Mouse (Mus musculus) heart, postnatal 14 days (tissue): ENCODE data around the gene Theg. TPM values are rescaled to one million over a fixed set of nuclear protein-coding genes. Genes with fewer than 3 reads are reported as not detected.

Experiments
- DNase-seq, 2 experiments: peaks; one replicate each; pipeline ENCODE4 v3.0.0; 2021 to 2022
- intact Hi-C: fragments of 180-260 bp; cut with DNase I; formaldehyde crosslinking; loops from one replicate; pipeline ENCODE4 v1.15.1; 2025
- microRNA-seq, 2 experiments: library from miRNA; unstranded; fragments of <30 nt; microRNA quantifications; one replicate each; pipeline ENCODE4 v1.2.0; 2021 to 2022
- total RNA-seq, 2 experiments: library from RNA; stranded (reverse); gene quantifications; 2 replicates each; pipeline ENCODE4 v1.2.3; 2021

Theg gene
- total RNA-seq, 2 experiments from 2014 or later = not detected

GRCm38 (mm10) chr10:79538323-79538722, 48.8 kb downstream of the Theg start:
- no peak for DNase-seq
- intact Hi-C loops = no loop called here

DNA sequence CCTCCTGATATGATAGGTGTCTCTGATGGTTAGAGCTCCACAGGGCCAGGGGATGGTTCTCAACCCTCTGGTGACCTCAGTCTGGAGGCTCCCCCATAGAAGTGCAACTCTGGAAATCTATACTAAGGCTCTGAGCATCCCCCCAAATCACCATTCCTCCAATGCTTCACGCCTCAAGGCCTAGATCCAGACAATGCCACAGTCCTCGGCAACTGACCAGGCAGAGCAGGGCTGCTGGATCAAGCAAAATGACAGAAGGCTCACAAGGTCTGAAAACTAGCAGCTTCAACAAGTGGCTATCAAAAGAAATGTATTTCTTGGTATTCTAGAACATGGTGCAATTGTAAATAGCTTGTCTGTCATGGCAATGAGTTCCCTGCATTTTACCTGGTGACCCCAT, 49.4 kb downstream of the Theg start:
- no peak for DNase-seq
- intact Hi-C loops = no loop called here

DNA sequence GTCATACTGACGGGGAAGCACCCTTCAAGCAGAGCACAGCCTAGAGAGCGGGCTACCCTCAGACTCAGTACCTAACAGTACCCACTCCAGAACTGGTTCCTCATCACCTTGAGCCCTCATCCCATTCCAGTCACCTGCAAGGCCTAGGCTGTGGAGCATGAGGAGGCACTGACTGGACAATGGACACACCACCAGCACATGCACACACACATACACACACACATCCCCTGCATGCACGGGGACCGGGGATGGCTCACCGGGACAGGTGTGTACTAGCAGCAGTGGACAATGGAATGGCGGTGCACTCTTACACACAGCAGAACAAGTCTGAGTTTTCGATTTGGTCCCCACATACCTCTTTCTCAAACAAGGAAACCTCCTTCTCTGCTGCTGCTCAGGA, 49.9 kb downstream of the Theg start:
- DNase-seq = no peak
- intact Hi-C loops = no loop called here

GRCm38 (mm10) chr10:79536461-79537080, 50.6 kb downstream of the Theg start:
- DNase-seq = no peak
- intact Hi-C loops = no loop called here

DNA sequence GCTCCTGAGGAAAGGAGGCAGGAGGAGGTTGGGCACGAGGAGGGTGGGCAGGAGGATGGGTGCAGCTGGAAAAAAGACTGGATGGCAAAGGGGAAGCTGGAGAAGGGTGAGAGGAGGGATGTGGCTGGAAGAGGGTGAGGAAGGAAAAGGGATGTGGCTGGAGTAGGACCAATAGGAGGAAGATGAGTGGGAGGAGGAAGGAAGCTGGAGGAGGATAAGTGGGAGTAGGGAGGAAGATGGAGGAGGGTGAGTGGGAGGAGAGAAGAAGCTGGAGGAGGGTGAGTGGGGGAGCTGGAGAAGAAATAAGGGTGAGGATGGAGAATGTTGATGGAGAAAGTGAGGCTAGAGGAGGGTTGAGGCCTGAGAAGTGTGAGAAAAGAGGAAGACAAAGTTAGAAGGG, 51.7 kb downstream of the Theg start:
- intact Hi-C loops = no loop called here
- no peak for DNase-seq

DNA sequence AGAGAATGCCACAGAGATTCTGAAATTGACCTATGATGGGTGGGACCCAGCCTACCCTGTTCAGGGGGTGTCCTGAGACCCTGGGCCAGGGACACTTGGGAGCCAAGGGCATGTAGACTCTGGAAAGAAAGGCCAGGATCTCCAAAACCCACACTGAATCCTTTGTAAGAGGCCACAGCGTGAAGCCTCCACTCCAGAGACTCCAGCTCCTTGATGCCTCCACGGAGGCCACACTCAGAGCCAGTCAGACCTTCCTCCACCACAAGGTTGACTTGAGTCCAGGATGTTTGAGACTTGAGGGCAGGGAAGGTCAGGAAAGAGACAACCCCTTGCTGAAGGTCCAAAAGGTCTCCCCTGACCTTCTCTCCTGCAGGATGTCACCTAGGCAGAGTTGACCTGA, 52.7 kb downstream of the Theg start:
- intact Hi-C loops = no loop called here
- DNase-seq = no peak

- intact Hi-C loops = no loop called here
- DNase-seq = peak; percentile 61 to 68
Observed at GRCm38 (mm10) chr10:79533126-79533911, 53.8 kb downstream of the Theg start, which contains the start of gene Plpp2. Gene Plpp2 (minus strand): TSS chr10:79533796.

GRCm38 (mm10) chr10:79532678-79533077, 54.5 kb downstream of the Theg start:
- DNase-seq = no peak
- intact Hi-C loops = no loop called here

- no peak for DNase-seq
- intact Hi-C loops = no loop called here
Observed at GRCm38 (mm10) chr10:79531593-79531992, 55.5 kb downstream of the Theg start.

GRCm38 (mm10) chr10:79530721-79531120, 56.4 kb downstream of the Theg start:
- intact Hi-C loops = no loop called here
- no peak for DNase-seq

DNA sequence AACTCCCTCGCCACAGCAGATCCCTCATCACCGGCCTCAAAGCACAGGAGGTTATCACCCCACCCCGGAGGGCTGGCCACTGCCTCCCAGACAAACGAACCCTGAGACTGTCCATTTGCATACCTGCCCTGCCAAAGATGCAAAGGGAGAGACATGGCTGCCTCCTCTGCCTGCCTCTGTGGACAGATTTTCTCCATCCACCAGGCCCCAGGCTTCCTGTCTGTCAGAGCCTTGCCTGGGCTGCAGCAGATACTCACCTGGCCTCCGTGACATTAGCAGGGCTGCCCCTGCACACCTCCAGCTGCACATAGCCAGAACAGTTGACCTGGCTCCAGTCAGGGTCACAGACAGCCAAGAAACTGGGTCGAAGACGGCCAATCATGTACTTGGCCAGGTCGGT, 56.9 kb downstream of the Theg start:
- no peak for DNase-seq
- intact Hi-C loops = no loop called here

GRCm38 (mm10) chr10:79528081-79528480, 59.0 kb downstream of the Theg start:
- intact Hi-C loops = no loop called here
- no peak for DNase-seq

GRCm38 (mm10) chr10:79527453-79527845, 59.7 kb downstream of the Theg start:
- DNase-seq = no peak
- intact Hi-C loops = no loop called here

DNA sequence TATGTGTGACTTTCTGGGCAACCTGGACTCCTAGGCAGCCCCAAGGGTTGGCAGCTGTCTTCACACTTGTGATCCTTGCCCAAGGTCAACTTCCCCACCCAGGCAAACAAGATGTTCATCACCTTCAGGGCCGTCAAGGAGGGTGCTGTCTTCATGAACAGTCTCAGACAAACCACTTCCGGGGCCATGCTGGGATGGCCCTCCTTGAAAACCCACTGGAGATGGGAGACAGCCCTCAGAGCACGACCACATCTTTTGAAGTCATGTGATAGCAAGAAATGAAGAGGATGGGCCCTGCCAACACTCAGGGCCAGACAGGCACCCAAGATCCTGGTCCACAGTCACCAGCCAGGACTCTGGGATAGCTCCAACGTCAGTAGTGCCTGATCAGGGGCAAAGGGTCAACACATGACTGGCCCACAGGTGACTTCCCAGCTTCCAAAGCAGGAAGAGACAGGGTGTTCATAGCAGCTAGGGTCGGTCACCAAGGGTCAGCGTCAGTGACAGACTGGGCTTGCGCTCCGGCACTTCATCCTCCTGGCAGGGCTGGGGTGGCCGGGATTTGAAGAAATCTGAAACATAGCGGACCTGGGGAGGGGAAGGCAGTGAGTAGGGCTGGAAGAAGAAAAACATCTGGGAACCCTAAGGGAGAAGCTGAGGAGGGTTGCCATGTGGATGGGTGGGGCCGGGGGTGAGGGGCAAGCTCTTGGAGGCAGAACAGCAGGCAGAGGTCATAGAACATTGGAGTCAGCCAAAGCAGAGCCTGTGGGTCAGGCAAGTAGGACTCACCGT, 60.3 kb downstream of the Theg start:
- intact Hi-C loops = no loop called here

More for the DNA sequence above, 60.3 kb downstream of the Theg start:
- no peak for DNase-seq

Small RNAs within 50 kb of the gene (microRNA-seq; reads per million reads assigned to microRNA genes)
- gene Mir6909 = 0.27 to 0.48 reads per million in 2 experiments

Other genes with a start within 250 kb of the Theg start
- gene Vmn2r82, start 230.8 kb downstream of the Theg start, total RNA-seq = not detected
- gene Vmn2r83, start 118.6 kb downstream of the Theg start, total RNA-seq = not detected
- 1 to 10 TPM; 2.4 to 3.1 TPM for gene Plpp2, start 53.5 kb downstream of the Theg start, total RNA-seq
- gene Mier2, start 32.1 kb downstream of the Theg start, total RNA-seq = 10 to 100 TPM in 1 of 2 experiments, 1 to 10 TPM in 1; 9.2 to 12.4 TPM
- gene C2cd4c, start 26.7 kb upstream of the Theg start, total RNA-seq = not detected
- gene Shc2, start 50.6 kb upstream of the Theg start, total RNA-seq = 1 to 10 TPM; 3.5 to 4.0 TPM
- gene Odf3l2, start 58.4 kb upstream of the Theg start, total RNA-seq = not detected
- gene Madcam1, start 77.2 kb upstream of the Theg start, total RNA-seq = under 1 TPM in 1 of 2 experiments, not detected in 1; 0.37 TPM
- 10 to 100 TPM; 21.7 to 23.0 TPM for gene Tpgs1, start 82.0 kb upstream of the Theg start, total RNA-seq
- gene Cdc34, start 94.9 kb upstream of the Theg start, total RNA-seq = 100 to 1,000 TPM; 158 to 159 TPM
- 1 to 10 TPM; 4.5 to 5.4 TPM for gene Gzmm, start 101.7 kb upstream of the Theg start, total RNA-seq
- 1,000 to 10,000 TPM; 1,285 to 1,330 TPM for gene Bsg, start 117.2 kb upstream of the Theg start, total RNA-seq
- 10 to 100 TPM; 35.7 to 38.7 TPM for gene Hcn2, start 129.3 kb upstream of the Theg start, total RNA-seq
- 10 to 100 TPM; 45.3 to 46.8 TPM for gene Polrmt, start 159.2 kb upstream of the Theg start, total RNA-seq
- not detected for gene Fgf22, start 167.7 kb upstream of the Theg start, total RNA-seq
- 10 to 100 TPM; 25.9 to 26.7 TPM for gene Rnf126, start 179.6 kb upstream of the Theg start, total RNA-seq
- 1 to 10 TPM; 2.8 to 3.4 TPM for gene Fstl3, start 189.9 kb upstream of the Theg start, total RNA-seq
- gene Prss57, start 203.6 kb upstream of the Theg start, total RNA-seq = under 1 TPM in 1 of 2 experiments, not detected in 1; 0.51 TPM
- 10 to 100 TPM; 71.8 to 86.5 TPM for gene Palm, start 206.2 kb upstream of the Theg start, total RNA-seq
- under 1 TPM; 0.26 to 0.54 TPM for gene Misp, start 233.7 kb upstream of the Theg start, total RNA-seq